Mouse (Mus musculus) MEL (cell line): ENCODE data around the gene Gas7. TPM values are rescaled to one million over a fixed set of nuclear protein-coding genes. Genes with fewer than 3 reads are reported as not detected.

Experiments used
- DNase-seq: peaks from one replicate; pipeline ENCODE4 v3.0.0; 2011; ENCODE audit warnings: low read depth, low spot score
- H3K27ac ChIP-seq: 2 replicates; pipeline ENCODE4 v1.5.1; 2012; ENCODE audit warnings: low read depth, mild to moderate bottlenecking, control low read depth, low read length, moderate library complexity; ENCODE audit not compliant: control insufficient read depth
- H3K27me3 ChIP-seq, 2 experiments: fragments of 150-350 bp in 1 of 2; sonication (generic) in 1 of 2; 2 replicates each; pipeline ENCODE4 v1.6.1; 2012; ENCODE audit warnings: low read length in 2 of 2, mild to moderate bottlenecking in 2 of 2, improper control_type of control experiment in 1 of 2, moderate library complexity in 1 of 2; ENCODE audit not compliant: insufficient read depth in 2 of 2, control insufficient read depth in 1 of 2
- H3K36me3 ChIP-seq, 2 experiments: 2 replicates each; pipeline ENCODE4 v1.6.1; 2012 to 2014; ENCODE audit warnings: low read length in 2 of 2, improper control_type of control experiment in 1 of 2, inconsistent platforms in 1 of 2, mild to moderate bottlenecking in 1 of 2; ENCODE audit not compliant: insufficient read depth in 2 of 2, control insufficient read depth in 1 of 2
- H3K4me1 ChIP-seq, 2 experiments: fragments of 150-350 bp in 1 of 2; sonication (generic) in 1 of 2; 2 replicates each; pipeline ENCODE4 v1.6.1; 2012; ENCODE audit warnings: low read length in 2 of 2, improper control_type of control experiment in 1 of 2, mild to moderate bottlenecking in 1 of 2; ENCODE audit not compliant: insufficient read depth in 2 of 2, control insufficient read depth in 1 of 2
- H3K4me3 ChIP-seq, 2 experiments: fragments of 150-350 bp in 1 of 2; sonication (generic) in 1 of 2; 2 replicates each; pipeline ENCODE4 v1.5.1; 2012; ENCODE audit warnings: low read depth in 2 of 2, low read length in 2 of 2, mild to moderate bottlenecking in 2 of 2, moderate library complexity in 2 of 2, control low read depth in 1 of 2, improper control_type of control experiment in 1 of 2; ENCODE audit not compliant: control insufficient read depth in 1 of 2, insufficient read depth in 1 of 2
- H3K79me2 ChIP-seq: 2 replicates; pipeline ENCODE4 v1.6.1; 2012; ENCODE audit warnings: mild to moderate bottlenecking, low read length, moderate library complexity; ENCODE audit not compliant: control insufficient read depth, poor library complexity, insufficient read depth
- H3K9ac ChIP-seq: 2 replicates; pipeline ENCODE4 v1.6.1; 2012; ENCODE audit warnings: low read depth, mild to moderate bottlenecking, control low read depth, low read length, moderate library complexity; ENCODE audit not compliant: control insufficient read depth, poor library complexity, severe bottlenecking
- H3K9me3 ChIP-seq: fragments of 150-350 bp; sonication (generic); replicated peaks from 2 replicates; pipeline ENCODE4 v1.6.1; 2012; ENCODE audit warnings: mild to moderate bottlenecking, low read length, improper control_type of control experiment, moderate library complexity; ENCODE audit not compliant: insufficient read depth
- CHD2 ChIP-seq: IDR thresholded peaks from 2 replicates; pipeline ENCODE4 v1.6.1; 2011; ENCODE audit warnings: low read length, improper control_type of control experiment
- CTCF ChIP-seq, 3 experiments: IDR thresholded peaks in 2 of 3; conservative IDR thresholded peaks in 1 of 3; 2 replicates each; pipeline ENCODE4 v1.5.1; 2011 to 2012; ENCODE audit warnings: low read length in 3 of 3, low read depth in 2 of 3, mild to moderate bottlenecking in 2 of 3, improper control_type of control experiment in 1 of 3, inconsistent platforms in 1 of 3, mixed read lengths in 1 of 3, moderate library complexity in 1 of 3; ENCODE audit not compliant: control insufficient read depth in 1 of 3, insufficient read depth in 1 of 3, poor library complexity in 1 of 3, severe bottlenecking in 1 of 3
- E2F4 ChIP-seq: IDR thresholded peaks from 2 replicates; pipeline ENCODE4 v1.6.1; 2011; ENCODE audit warnings: low read depth, low read length, improper control_type of control experiment, borderline replicate concordance
- ELF1 ChIP-seq: IDR thresholded peaks from 2 replicates; pipeline ENCODE4 v1.6.1; 2014; ENCODE audit warnings: low read depth, mild to moderate bottlenecking, inconsistent platforms, low read length, improper control_type of control experiment, moderate library complexity
- EP300 ChIP-seq, 2 experiments: IDR thresholded peaks; 2 replicates each; pipeline ENCODE4 v1.6.1; 2011; ENCODE audit warnings: improper control_type of control experiment in 2 of 2, low read length in 2 of 2, low read depth in 1 of 2, mild to moderate bottlenecking in 1 of 2
- ETS1 ChIP-seq: IDR thresholded peaks from 2 replicates; pipeline ENCODE4 v1.6.1; 2012; ENCODE audit warnings: low read depth, mild to moderate bottlenecking, inconsistent platforms, low read length, improper control_type of control experiment, moderate library complexity
- GABPA ChIP-seq: IDR thresholded peaks from 2 replicates; pipeline ENCODE4 v1.6.1; 2012; ENCODE audit warnings: low read depth, mild to moderate bottlenecking, inconsistent platforms, low read length, improper control_type of control experiment, moderate library complexity
- GATA1 ChIP-seq: IDR thresholded peaks from 2 replicates; pipeline ENCODE4 v1.6.1; 2011; ENCODE audit warnings: low read depth, low read length, improper control_type of control experiment
- KAT2A ChIP-seq: conservative IDR thresholded peaks from 2 replicates; pipeline ENCODE4 v1.6.1; 2012; ENCODE audit warnings: low read depth, low read length, improper control_type of control experiment, inconsistent platforms
- MAX ChIP-seq: IDR thresholded peaks from 2 replicates; pipeline ENCODE4 v1.6.1; 2011; ENCODE audit warnings: low read length, improper control_type of control experiment
- MAZ ChIP-seq: IDR thresholded peaks from 2 replicates; pipeline ENCODE4 v1.6.1; 2012; ENCODE audit warnings: low read depth, mild to moderate bottlenecking, inconsistent platforms, low read length, improper control_type of control experiment
- MYB ChIP-seq: IDR thresholded peaks from 2 replicates; pipeline ENCODE4 v1.6.1; 2011; ENCODE audit warnings: mild to moderate bottlenecking, low read depth, low read length, improper control_type of control experiment
- MYC ChIP-seq: IDR thresholded peaks from 2 replicates; pipeline ENCODE4 v1.6.1; 2011; ENCODE audit warnings: low read depth, mild to moderate bottlenecking, low read length, improper control_type of control experiment, moderate library complexity
- POLR2A ChIP-seq, 2 experiments: IDR thresholded peaks; 2 replicates each; pipeline ENCODE4 v1.6.1; 2011 to 2012; ENCODE audit warnings: low read length in 2 of 2, mild to moderate bottlenecking in 2 of 2, control low read depth in 1 of 2, improper control_type of control experiment in 1 of 2, low read depth in 1 of 2, moderate library complexity in 1 of 2; ENCODE audit not compliant: control insufficient read depth in 1 of 2, insufficient read depth in 1 of 2, poor library complexity in 1 of 2
- RAD21 ChIP-seq: IDR thresholded peaks from 2 replicates; pipeline ENCODE4 v1.6.1; 2011; ENCODE audit warnings: mild to moderate bottlenecking, low read depth, low read length, improper control_type of control experiment
- RCOR1 ChIP-seq: IDR thresholded peaks from 2 replicates; pipeline ENCODE4 v1.6.1; 2012; ENCODE audit warnings: low read depth, mild to moderate bottlenecking, inconsistent platforms, low read length, improper control_type of control experiment
- SMC3 ChIP-seq: IDR thresholded peaks from 2 replicates; pipeline ENCODE4 v1.6.1; 2011; ENCODE audit warnings: low read depth, low read length, improper control_type of control experiment
- UBTF ChIP-seq: IDR thresholded peaks from 2 replicates; pipeline ENCODE4 v1.6.1; 2012; ENCODE audit warnings: low read depth, mild to moderate bottlenecking, inconsistent platforms, low read length, improper control_type of control experiment, moderate library complexity, borderline replicate concordance; ENCODE audit not compliant: insufficient read depth
- USF1 ChIP-seq: IDR thresholded peaks from 2 replicates; pipeline ENCODE4 v1.6.1; 2014; ENCODE audit warnings: low read depth, mild to moderate bottlenecking, inconsistent platforms, low read length, improper control_type of control experiment, moderate library complexity
- USF2 ChIP-seq, 2 experiments: IDR thresholded peaks; 2 replicates each; pipeline ENCODE4 v1.6.1; 2011 to 2012; ENCODE audit warnings: improper control_type of control experiment in 2 of 2, low read length in 2 of 2, borderline replicate concordance in 1 of 2, inconsistent platforms in 1 of 2, low read depth in 1 of 2, mild to moderate bottlenecking in 1 of 2; ENCODE audit not compliant: insufficient read depth in 1 of 2
- ZC3H11A ChIP-seq: IDR thresholded peaks from 2 replicates; pipeline ENCODE4 v1.6.1; 2012; ENCODE audit warnings: low read depth, mild to moderate bottlenecking, inconsistent platforms, low read length, improper control_type of control experiment
- ZMIZ1 ChIP-seq: IDR thresholded peaks from 2 replicates; pipeline ENCODE4 v1.6.1; 2012; ENCODE audit warnings: low read depth, mild to moderate bottlenecking, inconsistent platforms, low read length, improper control_type of control experiment, moderate library complexity
- polyA plus RNA-seq, 2 experiments: library from polyadenylated mRNA; stranded (reverse) in 1 of 2; unstranded in 1 of 2; fragments of >175 nt in 1 of 2; fragments of >200 nt in 1 of 2; gene quantifications; 2 replicates each; pipeline versions ENCODE4 v1.2.1 to v1.2.4; 2012; ENCODE audit warnings: low replicate concordance in 2 of 2, low read depth in 1 of 2; ENCODE audit not compliant: insufficient read length in 2 of 2, insufficient read depth in 1 of 2, missing spikeins in 1 of 2
- total RNA-seq: library from RNA; depleted of rRNA; stranded (reverse); fragments of 300-350 nt; gene quantifications from 2 replicates; pipeline ENCODE4 v1.2.3, GENCODE M21; 2012

Gas7 gene
- total and polyA plus RNA-seq, 3 experiments, result 0.04 TPM; not detected in 2

- Histone ChIP-seq H3K9ac (no peak overlapping the region), H3K27ac (no peak overlapping the region), H3K4me3 (no peak overlapping the region), H3K36me3 (no peaks in the 10 kb centered on the region), H3K27me3 (no peaks in the 10 kb centered on the region), H3K9me3 (no peaks in the 10 kb centered on the region), H3K79me2 (no peaks in the 10 kb centered on the region), H3K4me1 (no peaks in the 10 kb centered on the region)
- TF ChIP-seq RAD21, result no peak
- TF ChIP-seq MYC, result no peak
- DNase-seq, result no peak
Observed at GRCm38 (mm10) chr11:67622340-67622739, 167.1 kb downstream of the Gas7 start.

- H3K36me3 ChIP-seq, result no peaks in the 10 kb centered on the region
- H3K27me3 ChIP-seq, result no peaks in the 10 kb centered on the region
- H3K79me2 ChIP-seq, result no peaks in the 10 kb centered on the region
- H3K4me1 ChIP-seq, result no peaks in the 10 kb centered on the region
- TF ChIP-seq POLR2A (IDR thresholded peaks at IDR 0.05; ENCODE audit: control insufficient read depth in 1 of 2, insufficient read depth in 1 of 2, low read depth in 1 of 2, low read length in 2 of 2, poor library complexity in 1 of 2) (no peak), ZC3H11A (no peak), KAT2A (no peak), CHD2 (no peak), ETS1 (no peak), ZMIZ1 (no peak), CTCF (IDR thresholded peaks at IDR 0.05 in 2 of 3, conservative IDR thresholded peaks at IDR 0.05 in 1 of 3; ENCODE audit: control insufficient read depth in 1 of 3, insufficient read depth in 1 of 3, low read depth in 2 of 3, low read length in 3 of 3, poor library complexity in 1 of 3, severe bottlenecking in 1 of 3) (no peak), USF2 (IDR thresholded peaks at IDR 0.05; ENCODE audit: borderline replicate concordance in 1 of 2, insufficient read depth in 1 of 2, low read depth in 1 of 2, low read length in 2 of 2) (no peak), UBTF (no peak), RCOR1 (no peak), GABPA (no peak), GATA1 (no peak), SMC3 (no peak), MYB (no peak), USF1 (no peak), EP300 (IDR thresholded peaks at IDR 0.05; ENCODE audit: low read depth in 1 of 2, low read length in 2 of 2) (no peak), ELF1 (no peak), MAX (no peak), E2F4 (no peak), MAZ (no peak)
- H3K4me3 ChIP-seq, result no peak overlapping the region
- no peak overlapping the region for H3K9ac ChIP-seq
- no peaks in the 10 kb centered on the region for H3K9me3 ChIP-seq
- H3K27ac ChIP-seq, result no peak overlapping the region
- DNase-seq, result no peak
Observed at GRCm38 (mm10) chr11:67627179-67627578, 171.9 kb downstream of the Gas7 start.
